Comparison of ENCODE assay signal across 22 mouse cellular contexts in genomic region chr4:59876570-59876969, GRCm38 (mm10). TPM values are rescaled to one million over a fixed set of nuclear protein-coding genes. Genes with fewer than 3 reads are reported as not detected.
DNase-seq lines count a peak whose midpoint lies in the region; ATAC-seq lines count a peak whose summit lies in the region.
"Had no signal": no experiment of that assay in that cellular context is flagged by ENCODE, and none has a peak within 500 bp of the region (broad histone marks: within the 10 kb centered on the region; RNA-seq: fewer than 3 reads in every experiment).

No protein-coding gene starts in this region.

- H3K4me1 ChIP-seq in forebrain, embryonic 13.5 days = no peaks in the 10 kb centered on the region
- peaks cover 4% of the 10 kb centered on the region; the same call in 1 of the 2 replicates for H3K4me1 ChIP-seq in forebrain, embryonic 11.5 days (replicated peaks; ENCODE audit: control insufficient read depth, insufficient read depth, low read length)
- H3K4me1 ChIP-seq in hindbrain, embryonic 14.5 days (replicated peaks; ENCODE audit: control insufficient read depth, insufficient read depth, low read length) = no peaks in the 10 kb centered on the region
- no peaks in the 10 kb centered on the region for H3K4me1 ChIP-seq in hindbrain, embryonic 11.5 days (replicated peaks; ENCODE audit: control insufficient read depth, insufficient read depth, low read length)
- H3K4me1 ChIP-seq in midbrain, embryonic 16.5 days (ENCODE audit: control insufficient read depth, insufficient read depth, low read length) = no peaks in the 10 kb centered on the region
- no peaks in the 10 kb centered on the region for H3K4me1 ChIP-seq in midbrain, embryonic 15.5 days
- H3K4me1 ChIP-seq: embryonic facial prominence, embryonic 10.5 days; hindbrain, embryonic 12.5 days had no signal

- no peak for ATAC-seq in forebrain, embryonic 13.5 days
- ATAC-seq in forebrain, embryonic 11.5 days (replicated peaks; ENCODE audit: low FRiP score) = no peak
- no peak for ATAC-seq in hindbrain, embryonic 14.5 days (ENCODE audit: low FRiP score)
- no peak for ATAC-seq in hindbrain, embryonic 11.5 days (ENCODE audit: low FRiP score)
- 0 out of 2 replicates have a peak, but pooled peaks have one; percentile 36 for ATAC-seq in midbrain, embryonic 16.5 days
- ATAC-seq in midbrain, embryonic 15.5 days (replicated peaks) = no peak
- ATAC-seq: inflammation-experienced regulatory T-cells, adult 6 months; intestine, postnatal 0 days had no signal

- WGBS in forebrain, embryonic 13.5 days = 64% methylated on average over 6 of the region's 6 CpGs
- 85% methylated on average over 6 of the region's 6 CpGs for WGBS in forebrain, embryonic 11.5 days
- 73% methylated on average over 6 of the region's 6 CpGs for WGBS in hindbrain, embryonic 14.5 days
- WGBS in hindbrain, embryonic 11.5 days = 92% methylated on average over 6 of the region's 6 CpGs
- WGBS in midbrain, embryonic 16.5 days = 49% methylated on average over 6 of the region's 6 CpGs
- 56% methylated on average over 6 of the region's 6 CpGs for WGBS in midbrain, embryonic 15.5 days

- H3K36me3 ChIP-seq in forebrain, embryonic 13.5 days (ENCODE audit: poor library complexity, severe bottlenecking) = peaks cover 13% of the 10 kb centered on the region; the same call in 1 of the 2 replicates
- no peaks in the 10 kb centered on the region for H3K36me3 ChIP-seq in forebrain, embryonic 11.5 days (ENCODE audit: control insufficient read depth, insufficient read depth, low read length)
- peaks cover 14% of the 10 kb centered on the region; the same call in 1 of the 2 replicates for H3K36me3 ChIP-seq in hindbrain, embryonic 14.5 days (replicated peaks; ENCODE audit: control insufficient read depth, insufficient read depth)
- H3K36me3 ChIP-seq in hindbrain, embryonic 11.5 days (ENCODE audit: control insufficient read depth, insufficient read depth, low read length) = no peaks in the 10 kb centered on the region
- H3K36me3 ChIP-seq in midbrain, embryonic 16.5 days (ENCODE audit: control insufficient read depth, insufficient read depth, low read length) = no peaks in the 10 kb centered on the region; the same call in 1 of the 2 replicates
- H3K36me3 ChIP-seq in midbrain, embryonic 15.5 days (replicated peaks) = no peaks in the 10 kb centered on the region

- no peak overlapping the region for H3K9ac ChIP-seq in forebrain, embryonic 13.5 days
- H3K9ac ChIP-seq in forebrain, embryonic 11.5 days (ENCODE audit: low read length) = no peak overlapping the region
- H3K9ac ChIP-seq in hindbrain, embryonic 14.5 days = no peak overlapping the region
- no peak overlapping the region for H3K9ac ChIP-seq in hindbrain, embryonic 11.5 days (ENCODE audit: low read depth, low read length)
- no peak overlapping the region for H3K9ac ChIP-seq in midbrain, embryonic 16.5 days (ENCODE audit: low read depth, low read length)
- no peak overlapping the region for H3K9ac ChIP-seq in midbrain, embryonic 15.5 days
- H3K9ac ChIP-seq: heart, embryonic 12.5 days; hindbrain, embryonic 12.5 days had no signal

- no peak for DNase-seq in forebrain, embryonic 11.5 days (ENCODE audit: low spot score)
- no peak for DNase-seq in hindbrain, embryonic 14.5 days (ENCODE audit: low spot score)
- DNase-seq in hindbrain, embryonic 11.5 days (ENCODE audit: low spot score) = no peak
- DNase-seq in adrenal gland, postnatal 14 days = no peak
- DNase-seq: adrenal gland, postnatal 10 days; cerebellum, adult 18-20 months; cerebellum, adult 9-11 months; cerebellum, postnatal 36 days; gastrocnemius, adult 2 months; gastrocnemius, postnatal 25 days had no signal

- no peak overlapping the region for H3K4me3 ChIP-seq in forebrain, embryonic 13.5 days
- no peak overlapping the region for H3K4me3 ChIP-seq in forebrain, embryonic 11.5 days (ENCODE audit: low read depth, low read length)
- no peak overlapping the region for H3K4me3 ChIP-seq in hindbrain, embryonic 14.5 days (replicated peaks; ENCODE audit: low read length)
- no peak overlapping the region for H3K4me3 ChIP-seq in hindbrain, embryonic 11.5 days (ENCODE audit: low read depth, low read length)
- H3K4me3 ChIP-seq in midbrain, embryonic 16.5 days (ENCODE audit: low read depth, low read length) = no peak overlapping the region
- no peak overlapping the region for H3K4me3 ChIP-seq in midbrain, embryonic 15.5 days
- H3K4me3 ChIP-seq: embryonic facial prominence, embryonic 10.5 days; erythroblast, embryonic 14.5 days; gastrocnemius, adult 2 months; heart, embryonic 12.5 days; hindbrain, embryonic 12.5 days had no signal

- H3K4me2 ChIP-seq in forebrain, embryonic 13.5 days = no peak overlapping the region
- H3K4me2 ChIP-seq in forebrain, embryonic 11.5 days (ENCODE audit: low read depth, low read length, severe bottlenecking) = no peak overlapping the region
- H3K4me2 ChIP-seq in hindbrain, embryonic 14.5 days (replicated peaks) = no peak overlapping the region
- H3K4me2 ChIP-seq in hindbrain, embryonic 11.5 days (replicated peaks; ENCODE audit: low read depth, low read length) = no peak overlapping the region
- H3K4me2 ChIP-seq in midbrain, embryonic 16.5 days (ENCODE audit: low read length) = no peak overlapping the region
- H3K4me2 ChIP-seq in midbrain, embryonic 15.5 days = no peak overlapping the region
- H3K4me2 ChIP-seq: heart, embryonic 12.5 days; hindbrain, embryonic 12.5 days had no signal

- no peaks in the 10 kb centered on the region for H3K27me3 ChIP-seq in forebrain, embryonic 13.5 days
- no peaks in the 10 kb centered on the region for H3K27me3 ChIP-seq in forebrain, embryonic 11.5 days (ENCODE audit: control insufficient read depth, insufficient read depth, low read length)
- no peaks in the 10 kb centered on the region for H3K27me3 ChIP-seq in hindbrain, embryonic 14.5 days (ENCODE audit: control insufficient read depth, insufficient read depth, low read length)
- H3K27me3 ChIP-seq in hindbrain, embryonic 11.5 days (ENCODE audit: control insufficient read depth, insufficient read depth, low read length) = no peaks in the 10 kb centered on the region
- no peaks in the 10 kb centered on the region for H3K27me3 ChIP-seq in midbrain, embryonic 16.5 days (ENCODE audit: control insufficient read depth, insufficient read depth, low read depth, low read length)
- H3K27me3 ChIP-seq in midbrain, embryonic 15.5 days (replicated peaks) = no peaks in the 10 kb centered on the region
- H3K27me3 ChIP-seq: heart, embryonic 12.5 days; hindbrain, embryonic 12.5 days had no signal

- H3K27ac ChIP-seq in forebrain, embryonic 13.5 days = peak overlapping the region; percentile 42; the same call in 1 of the 2 replicates
- no peak overlapping the region for H3K27ac ChIP-seq in forebrain, embryonic 11.5 days (ENCODE audit: low read depth, low read length)
- peak overlapping the region; percentile 18; the same call in 1 of the 2 replicates for H3K27ac ChIP-seq in hindbrain, embryonic 14.5 days
- H3K27ac ChIP-seq in hindbrain, embryonic 11.5 days (ENCODE audit: low read depth, low read length) = no peak overlapping the region
- no peak overlapping the region for H3K27ac ChIP-seq in midbrain, embryonic 16.5 days (ENCODE audit: low read length)
- no peak overlapping the region for H3K27ac ChIP-seq in midbrain, embryonic 15.5 days
- H3K27ac ChIP-seq: embryonic facial prominence, embryonic 10.5 days; gastrocnemius, adult 2 months; hindbrain, embryonic 12.5 days had no signal

- no peaks in the 10 kb centered on the region for H3K9me3 ChIP-seq in forebrain, embryonic 13.5 days (replicated peaks)
- H3K9me3 ChIP-seq in forebrain, embryonic 11.5 days (ENCODE audit: control insufficient read depth, low read length) = no peaks in the 10 kb centered on the region
- H3K9me3 ChIP-seq in hindbrain, embryonic 14.5 days (ENCODE audit: control insufficient read depth, low read length) = no peaks in the 10 kb centered on the region
- H3K9me3 ChIP-seq in hindbrain, embryonic 11.5 days (ENCODE audit: control insufficient read depth, low read length) = no peaks in the 10 kb centered on the region
- no peaks in the 10 kb centered on the region for H3K9me3 ChIP-seq in midbrain, embryonic 16.5 days (replicated peaks; ENCODE audit: control insufficient read depth, low read length, poor library complexity, severe bottlenecking)
- no peaks in the 10 kb centered on the region for H3K9me3 ChIP-seq in midbrain, embryonic 15.5 days
- H3K9me3 ChIP-seq: embryonic facial prominence, embryonic 10.5 days; heart, embryonic 12.5 days; hindbrain, embryonic 12.5 days had no signal

RNA-seq across cellular contexts. Expression of gene Slc46a2, which starts 38.3 kb away (rescaled TPM):
- polyA plus RNA-seq in forebrain, embryonic 13.5 days (2015; fragmentation: Nextera tagmentation; extraction: Ambion mirVana) = not detected in 2 replicates
- polyA plus RNA-seq in forebrain, embryonic 11.5 days (2014; fragmentation: Nextera tagmentation; extraction: Ambion mirVana) = not detected in 2 replicates
- polyA plus RNA-seq in hindbrain, embryonic 14.5 days (2014; fragmentation: Nextera tagmentation; extraction: Ambion mirVana) = not detected in 2 replicates
- 0.11 TPM in 1 of 2 replicates, not detected in the other for polyA plus RNA-seq in hindbrain, embryonic 11.5 days (2014; fragmentation: Nextera tagmentation; extraction: Ambion mirVana)
- 0.08 TPM in 1 of 2 replicates, not detected in the other for polyA plus RNA-seq in midbrain, embryonic 16.5 days (2015; fragmentation: Nextera tagmentation; extraction: Ambion mirVana)
- 0.05 and 0.11 TPM in 2 replicates for polyA plus RNA-seq in midbrain, embryonic 15.5 days (2015; fragmentation: Nextera tagmentation; extraction: Ambion mirVana)
- total RNA-seq in adrenal gland, postnatal 14 days (2021) = not detected in 2 replicates
- total RNA-seq: adrenal gland, postnatal 10 days; gastrocnemius, adult 2 months; gastrocnemius, postnatal 25 days; granulocyte monocyte progenitor cell, adult 5-6 weeks; MEL had no signal
- polyA plus RNA-seq: C2C12; erythroblast, embryonic 14.5 days; heart, embryonic 12.5 days; intestine, postnatal 0 days had no signal

Comparison
In these comparisons a context has a peak if more than half of its experiments do, and no peak if none do; other contexts are left out.
1. H3K27ac ChIP-seq: peak in forebrain, embryonic 13.5 days (single experiment) and hindbrain, embryonic 14.5 days (single experiment); none in forebrain, embryonic 11.5 days (single experiment), hindbrain, embryonic 11.5 days (single experiment), midbrain, embryonic 16.5 days (single experiment) and midbrain, embryonic 15.5 days (single experiment).